Mouse (Mus musculus): ENCODE measurements at regions not wholly inside any gene's neighbourhood (a gene's known extent, or its start where the extent isn't known, plus 50 kb on each side); places are given as distances from the start of the nearest gene placed in this dataset.
"Not testable (repeated sequence)": the region's sequence is repeated elsewhere in the genome, so short reads cannot be mapped to it uniquely, and the experiment has no call there.

DNA sequence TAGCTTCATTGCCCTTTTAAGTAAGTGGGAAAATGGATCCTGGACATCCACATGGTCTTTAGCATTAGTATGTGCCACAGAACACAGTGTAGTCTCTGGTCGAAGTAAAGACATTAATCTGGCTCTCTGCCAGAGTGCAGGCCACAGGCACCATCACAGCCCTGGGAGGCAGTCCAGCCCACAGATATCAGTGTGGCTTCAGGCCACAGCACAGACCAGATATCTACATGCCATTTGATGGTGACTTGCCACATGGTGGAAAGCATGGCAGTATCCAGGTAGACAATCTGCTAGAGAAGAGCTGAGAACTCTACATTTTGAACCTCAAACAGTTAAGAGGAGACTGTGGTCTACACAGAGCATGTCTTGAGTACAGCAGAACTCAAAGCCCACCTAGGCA lies 981.2 kb upstream of the Cntn5 start:
- no peaks in the 10 kb centered on the region for H3K9me3 ChIP-seq
- 66% methylated on average over 1 of the region's 1 CpGs for WGBS
- H3K4me3 ChIP-seq = no peak overlapping the region
- ATAC-seq (replicated peaks) = no peak
- no peaks in the 10 kb centered on the region for H3K27me3 ChIP-seq (replicated peaks)
- no peak overlapping the region for H3K9ac ChIP-seq
- H3K36me3 ChIP-seq (replicated peaks) = no peaks in the 10 kb centered on the region
- no peak overlapping the region for H3K27ac ChIP-seq
- H3K4me1 ChIP-seq = no peaks in the 10 kb centered on the region
- H3K4me2 ChIP-seq = no peak overlapping the region

DNA sequence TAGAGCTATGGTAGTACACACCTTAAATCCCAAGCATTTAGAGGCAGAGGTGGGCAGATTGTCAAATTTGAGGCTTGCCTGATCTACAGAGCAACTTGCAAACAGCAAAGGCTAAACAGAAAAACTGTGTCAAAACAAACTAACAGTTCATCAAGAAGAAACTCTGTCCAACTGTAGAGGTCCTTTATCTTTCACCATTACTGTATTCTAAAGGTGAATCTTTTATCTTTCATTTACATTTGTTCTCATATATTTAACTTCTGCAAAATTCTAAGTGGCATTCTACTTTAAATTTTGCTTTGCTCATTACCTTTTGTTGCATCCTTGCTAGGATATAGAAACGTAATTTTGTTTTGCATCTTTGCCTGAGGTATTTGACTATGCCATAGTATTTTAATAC lies 967.5 kb upstream of the Cntn5 start:
- H3K4me1 ChIP-seq = no peaks in the 10 kb centered on the region
- H3K4me3 ChIP-seq = no peak overlapping the region
- no peak overlapping the region for H3K27ac ChIP-seq
- H3K4me2 ChIP-seq = no peak overlapping the region
- H3K9me3 ChIP-seq = no peaks in the 10 kb centered on the region
- ATAC-seq (replicated peaks) = no peak
- no peaks in the 10 kb centered on the region for H3K36me3 ChIP-seq (replicated peaks)
- H3K9ac ChIP-seq = no peak overlapping the region
- WGBS = 65% methylated on average over 1 of the region's 1 CpGs
- H3K27me3 ChIP-seq (replicated peaks) = no peaks in the 10 kb centered on the region

DNA sequence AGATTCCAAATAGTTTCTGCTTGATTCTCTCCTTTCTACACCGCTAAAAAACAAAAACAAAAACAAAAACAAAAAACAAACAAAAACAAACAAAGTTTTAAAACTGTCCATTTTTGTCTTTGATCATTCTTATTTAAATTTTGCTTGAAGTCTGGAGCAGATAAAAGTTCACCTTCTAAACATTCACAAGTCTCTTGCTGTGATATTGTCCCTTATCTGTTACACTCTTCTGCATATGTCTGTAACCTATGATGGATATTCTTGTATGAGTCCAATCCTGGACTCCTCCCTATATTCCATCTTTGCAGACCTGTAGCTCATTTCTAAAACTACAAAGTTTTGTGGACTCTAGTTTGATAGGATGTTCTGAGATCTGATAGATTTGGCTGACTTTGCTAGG lies 966.9 kb upstream of the Cntn5 start:
- H3K4me3 ChIP-seq = no peak overlapping the region
- H3K9me3 ChIP-seq = no peaks in the 10 kb centered on the region
- no peak for ATAC-seq (replicated peaks)
- no peak overlapping the region for H3K27ac ChIP-seq
- H3K4me2 ChIP-seq = no peak overlapping the region
- H3K9ac ChIP-seq = no peak overlapping the region
- H3K4me1 ChIP-seq = no peaks in the 10 kb centered on the region
- WGBS = 87% methylated on average over 1 of the region's 1 CpGs
- no peaks in the 10 kb centered on the region for H3K27me3 ChIP-seq (replicated peaks)
- no peaks in the 10 kb centered on the region for H3K36me3 ChIP-seq (replicated peaks)

DNA sequence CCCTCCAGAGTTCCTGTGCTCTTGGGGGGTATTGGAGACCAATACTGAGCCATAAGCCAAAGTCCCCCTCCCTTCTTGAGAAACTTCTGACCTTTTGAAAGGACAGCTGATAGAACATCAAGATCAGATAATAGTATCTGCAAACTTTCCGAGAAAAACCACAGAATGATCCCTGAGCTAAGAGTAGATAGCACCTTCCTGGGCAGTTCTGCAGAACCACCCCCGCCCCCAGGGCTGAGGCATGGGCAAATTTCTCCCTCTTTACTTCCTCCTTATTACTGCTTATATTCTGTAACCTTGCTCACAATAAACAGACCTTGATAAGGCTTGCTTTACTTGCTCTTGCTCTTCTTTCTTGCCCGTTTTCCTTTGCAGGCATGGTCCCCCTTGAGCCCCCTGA lies 944.1 kb upstream of the Cntn5 start:
- not testable (repeated sequence) for H3K4me3 ChIP-seq; H3K4me1 ChIP-seq; H3K9me3 ChIP-seq; H3K4me2 ChIP-seq; H3K27me3 ChIP-seq (replicated peaks); H3K27ac ChIP-seq; H3K36me3 ChIP-seq (replicated peaks); H3K9ac ChIP-seq; ATAC-seq (replicated peaks)
- 84% methylated on average over 3 of the region's 3 CpGs for whole genome bisulfite sequencing
